11 mouse cellular contexts compared by ENCODE assay signal in the genomic region with DNA sequence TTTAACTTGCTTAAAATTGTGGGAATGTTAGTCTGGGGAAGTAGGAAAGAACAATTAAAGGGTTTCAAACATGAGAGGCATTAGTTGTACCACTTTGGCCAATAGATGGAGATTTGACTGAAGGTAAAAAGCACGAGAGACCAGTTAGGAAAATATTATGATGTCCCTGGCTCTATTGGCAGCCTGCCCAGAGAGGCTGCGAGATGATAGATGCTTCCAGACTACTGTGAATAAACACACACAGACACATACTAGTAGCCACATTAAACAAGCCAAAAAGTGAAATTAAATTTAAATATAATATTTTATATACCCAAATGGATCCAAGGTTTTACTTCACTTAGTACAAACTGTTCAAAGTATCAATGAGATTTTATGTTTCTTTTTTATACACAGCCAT.
DNase-seq lines count a peak whose midpoint lies in the region; ATAC-seq lines count a peak whose summit lies in the region.
"Had no signal": no experiment of that assay in that cellular context is flagged by ENCODE, and none has a peak within 500 bp of the region (broad histone marks: within the 10 kb centered on the region; RNA-seq: fewer than 3 reads in every experiment).

No protein-coding gene starts in this region.

- no peaks in the 10 kb centered on the region for H3K9me3 ChIP-seq in intestine, embryonic 14.5 days (ENCODE audit: control insufficient read depth, low read length)
- H3K9me3 ChIP-seq in intestine, embryonic 15.5 days, result no peaks in the 10 kb centered on the region
- H3K9me3 ChIP-seq in neural tube, embryonic 11.5 days (ENCODE audit: control insufficient read depth, low read length), result no peaks in the 10 kb centered on the region
- H3K9me3 ChIP-seq: limb, embryonic 13.5 days had no signal

- no peak overlapping the region for H3K27ac ChIP-seq in intestine, embryonic 14.5 days (ENCODE audit: low read depth)
- H3K27ac ChIP-seq in intestine, embryonic 15.5 days, result no peak overlapping the region
- no peak overlapping the region for H3K27ac ChIP-seq in neural tube, embryonic 11.5 days (ENCODE audit: low read depth, low read length)
- H3K27ac ChIP-seq: limb, embryonic 13.5 days had no signal

- H3K4me3 ChIP-seq in intestine, embryonic 14.5 days (ENCODE audit: low read depth, low read length), result no peak overlapping the region
- no peak overlapping the region for H3K4me3 ChIP-seq in intestine, embryonic 15.5 days (replicated peaks)
- H3K4me3 ChIP-seq in neural tube, embryonic 11.5 days (ENCODE audit: low read depth, low read length), result no peak overlapping the region
- H3K4me3 ChIP-seq: limb, embryonic 13.5 days had no signal

- 22% methylated on average over 2 of the region's 2 CpGs for WGBS in intestine, embryonic 14.5 days
- WGBS in intestine, embryonic 15.5 days, result 12% methylated on average over 2 of the region's 2 CpGs
- WGBS in neural tube, embryonic 11.5 days, result 56% methylated on average over 2 of the region's 2 CpGs

- no peak overlapping the region for H3K4me2 ChIP-seq in intestine, embryonic 14.5 days (ENCODE audit: low read length)
- no peak overlapping the region for H3K4me2 ChIP-seq in intestine, embryonic 15.5 days (replicated peaks)
- H3K4me2 ChIP-seq in neural tube, embryonic 11.5 days (ENCODE audit: low read depth), result no peak overlapping the region
- H3K4me2 ChIP-seq: limb, embryonic 13.5 days had no signal

- H3K36me3 ChIP-seq in intestine, embryonic 14.5 days (ENCODE audit: control insufficient read depth, insufficient read depth, low read length), result no peaks in the 10 kb centered on the region
- H3K36me3 ChIP-seq in intestine, embryonic 15.5 days, result no peaks in the 10 kb centered on the region
- H3K36me3 ChIP-seq in neural tube, embryonic 11.5 days (ENCODE audit: control insufficient read depth, insufficient read depth, low read length), result no peaks in the 10 kb centered on the region
- H3K36me3 ChIP-seq: limb, embryonic 13.5 days had no signal

- no peaks in the 10 kb centered on the region for H3K4me1 ChIP-seq in intestine, embryonic 14.5 days (replicated peaks; ENCODE audit: control insufficient read depth, insufficient read depth, low read length)
- H3K4me1 ChIP-seq in intestine, embryonic 15.5 days (replicated peaks), result no peaks in the 10 kb centered on the region
- no peaks in the 10 kb centered on the region for H3K4me1 ChIP-seq in neural tube, embryonic 11.5 days (ENCODE audit: control insufficient read depth, insufficient read depth, low read length)
- H3K4me1 ChIP-seq: limb, embryonic 13.5 days had no signal

- no peak for ATAC-seq in intestine, embryonic 14.5 days (replicated peaks; ENCODE audit: low FRiP score, low TSS enrichment, low read depth)
- no peak; the same call in 1 of the 2 replicates for ATAC-seq in intestine, embryonic 15.5 days
- no peak for ATAC-seq in neural tube, embryonic 11.5 days (ENCODE audit: insufficient read depth, low FRiP score, low TSS enrichment)
- no peak for ATAC-seq in megakaryocyte progenitor cell, adult 5-6 weeks (replicated peaks; ENCODE audit: poor library complexity)
- ATAC-seq: inflammation-experienced regulatory T-cells, adult 6 months had no signal

- DNase-seq in cerebellum, postnatal 10 days, result peak; percentile 65 to 67
- DNase-seq in cerebellum, adult 9-10 months, result no peak
- DNase-seq in intestine, embryonic 14.5 days (ENCODE audit: low spot score), result peak; percentile 68
- peak; percentile 14 for DNase-seq in neural tube, embryonic 11.5 days (ENCODE audit: low spot score)
- DNase-seq in neural tube, embryonic 10.5 days (ENCODE audit: extremely low spot score, low spot score), result no peak
- peak; percentile 52 to 57 for DNase-seq in adrenal gland, postnatal 36 days
- DNase-seq: spleen, adult 18-20 months had no signal

- H3K9ac ChIP-seq in intestine, embryonic 14.5 days (ENCODE audit: low read length), result no peak overlapping the region
- no peak overlapping the region for H3K9ac ChIP-seq in intestine, embryonic 15.5 days
- no peak overlapping the region for H3K9ac ChIP-seq in neural tube, embryonic 11.5 days (ENCODE audit: low read length)
- H3K9ac ChIP-seq: limb, embryonic 13.5 days had no signal

- H3K27me3 ChIP-seq in intestine, embryonic 14.5 days (replicated peaks; ENCODE audit: control insufficient read depth, insufficient read depth, low read length), result no peaks in the 10 kb centered on the region
- no peaks in the 10 kb centered on the region for H3K27me3 ChIP-seq in intestine, embryonic 15.5 days (replicated peaks)
- no peaks in the 10 kb centered on the region for H3K27me3 ChIP-seq in neural tube, embryonic 11.5 days (ENCODE audit: control insufficient read depth, insufficient read depth, low read length)

Comparison
In these comparisons a context has a peak if more than half of its experiments do, and no peak if none do; other contexts are left out.
1. DNase-seq: peak in cerebellum, postnatal 10 days (2 of 2), intestine, embryonic 14.5 days (single experiment), neural tube, embryonic 11.5 days (single experiment) and adrenal gland, postnatal 36 days (2 of 2); none in cerebellum, adult 9-10 months (single experiment) and neural tube, embryonic 10.5 days (single experiment).